Mouse (Mus musculus): ENCODE data around the gene Zfp287. TPM values are rescaled to one million over a fixed set of nuclear protein-coding genes. Genes with fewer than 3 reads are reported as not detected.

Gene Zfp287
- total RNA-seq, 1 experiment from 2014 or later, result 1.6 TPM

Other genes with a start within 250 kb of the Zfp287 start
- gene Cenpv, start 192.6 kb downstream of the Zfp287 start, total RNA-seq (2017), result 13.4 and 18.7 TPM in 2 replicates
- gene Ubb, start 180.7 kb downstream of the Zfp287 start, total RNA-seq (2017), result 1,111 and 1,232 TPM in 2 replicates
- gene Trpv2, start 157.4 kb downstream of the Zfp287 start, total RNA-seq (2017), result 13.0 and 15.9 TPM in 2 replicates
- 1.8 and 6.9 TPM in 2 replicates for gene Lrrc75a, start 83.4 kb downstream of the Zfp287 start, total RNA-seq (2017)
- 13.0 and 28.6 TPM in 2 replicates for gene Mmgt2, start 83.2 kb downstream of the Zfp287 start, total RNA-seq (2017)
- gene Gm10428, start 21.2 kb upstream of the Zfp287 start, total RNA-seq (2017), result not detected in 2 replicates
- gene Zfp286, start 57.6 kb upstream of the Zfp287 start, total RNA-seq (2017), result 4.2 and 5.1 TPM in 2 replicates
- 16.1 and 16.3 TPM in 2 replicates for gene Trim16, start 88.3 kb upstream of the Zfp287 start, total RNA-seq (2017)
- 0.58 and 1.2 TPM in 2 replicates for gene Fbxw10, start 115.2 kb upstream of the Zfp287 start, total RNA-seq (2017)
- 37.7 and 59.4 TPM in 2 replicates for gene Tvp23b, start 147.6 kb upstream of the Zfp287 start, total RNA-seq (2017)
- gene Cdrt4, start 219.3 kb upstream of the Zfp287 start, total RNA-seq (2017), result not detected in 2 replicates

Measured in common myeloid progenitor, adult 5-6 weeks (primary cell).